Mouse (Mus musculus) naive thymus-derived CD4-positive, alpha-beta T cell, adult 2 months (primary cell): ENCODE results near the gene Acly.

Experiments used
- DNase-seq: peaks from one replicate; pipeline ENCODE4 v3.0.0-alpha.2; 2011; ENCODE audit warnings: low read depth

Gene Acly

GRCm38 (mm10) chr11:100510556-100510955, 17.2 kb downstream of the Acly start:
- DNase-seq = no peak

- no peak for DNase-seq
Measured at GRCm38 (mm10) chr11:100505997-100506396, 21.8 kb downstream of the Acly start.

GRCm38 (mm10) chr11:100504990-100505660, 22.7 kb downstream of the Acly start:
- no peak for DNase-seq

GRCm38 (mm10) chr11:100501321-100501720, 26.5 kb downstream of the Acly start:
- no peak for DNase-seq

- DNase-seq = no peak
Measured at GRCm38 (mm10) chr11:100500651-100501050, 27.1 kb downstream of the Acly start.

GRCm38 (mm10) chr11:100500241-100500640, 27.6 kb downstream of the Acly start:
- no peak for DNase-seq

GRCm38 (mm10) chr11:100493771-100494170, 34.0 kb downstream of the Acly start:
- no peak for DNase-seq

- peak; percentile 37 for DNase-seq
Measured at GRCm38 (mm10) chr11:100490951-100491350, 36.8 kb downstream of the Acly start.

GRCm38 (mm10) chr11:100485801-100486538, 41.8 kb downstream of the Acly start:
- peak; percentile 72 for DNase-seq

GRCm38 (mm10) chr11:100484461-100484860, 43.3 kb downstream of the Acly start:
- no peak for DNase-seq

- no peak for DNase-seq
Measured at GRCm38 (mm10) chr11:100479152-100479551, 48.6 kb downstream of the Acly start.

- no peak for DNase-seq
Measured at GRCm38 (mm10) chr11:100476281-100476680, 51.5 kb downstream of the Acly start.

- DNase-seq = no peak
Measured at GRCm38 (mm10) chr11:100472935-100473295, 54.9 kb downstream of the Acly start.

- peak; percentile 98 for DNase-seq
Measured at GRCm38 (mm10) chr11:100472197-100472934, 55.4 kb downstream of the Acly start, which contains the start of gene Klhl11. Gene Klhl11 (minus strand): TSS chr11:100472741.

GRCm38 (mm10) chr11:100471352-100472196, 56.2 kb downstream of the Acly start:
- no peak for DNase-seq

- no peak for DNase-seq
Measured at GRCm38 (mm10) chr11:100465833-100466232, 62.0 kb downstream of the Acly start.

GRCm38 (mm10) chr11:100465229-100465792, 62.5 kb downstream of the Acly start:
- DNase-seq = no peak

- no peak for DNase-seq
Measured at GRCm38 (mm10) chr11:100462699-100463098, 65.1 kb downstream of the Acly start.

GRCm38 (mm10) chr11:100457711-100458110, 70.1 kb downstream of the Acly start:
- DNase-seq = no peak

- no peak for DNase-seq
Measured at GRCm38 (mm10) chr11:100457247-100457646, 70.6 kb downstream of the Acly start.

- no peak for DNase-seq
Measured at GRCm38 (mm10) chr11:100442625-100443024, 85.2 kb downstream of the Acly start.

- no peak for DNase-seq
Measured at GRCm38 (mm10) chr11:100441797-100442196, 86.0 kb downstream of the Acly start, which contains the start of the genes Nt5c3b and Klhl10. Gene Nt5c3b (minus strand): TSS chr11:100441808. Gene Klhl10 (plus strand): TSS chr11:100441917.
